Mouse (Mus musculus): Measurements from ENCODE around the gene Fam171a2. TPM values are rescaled to one million over a fixed set of nuclear protein-coding genes. Genes with fewer than 3 reads are reported as not detected.
A peak's percentile ranks its signal among the peaks of the same experiment; 100 is the strongest.
"Not testable (repeated sequence)": the region's sequence is repeated elsewhere in the genome, so short reads cannot be mapped to it uniquely, and the experiment has no call there.

Fam171a2 gene
- total RNA-seq, 2 experiments from 2014 or later = 86.0 to 97.5 TPM

- peak; percentile 84 to 92 for DNase-seq (ENCODE audit: low spot score in 2 of 2)
Observed at GRCm38 (mm10) chr11:102411704-102412103, 35.8 kb downstream of the Fam171a2 start.

GRCm38 (mm10) chr11:102411061-102411460 lies 36.4 kb downstream of the Fam171a2 start:
- no peak for DNase-seq (ENCODE audit: low spot score in 2 of 2)

GRCm38 (mm10) chr11:102410345-102410744 lies 37.1 kb downstream of the Fam171a2 start:
- DNase-seq (ENCODE audit: low spot score in 2 of 2) = not testable (repeated sequence)

- DNase-seq (ENCODE audit: low spot score in 2 of 2) = no peak
Observed at GRCm38 (mm10) chr11:102409795-102410330, 37.6 kb downstream of the Fam171a2 start.

- no peak for DNase-seq (ENCODE audit: low spot score in 2 of 2)
Observed at GRCm38 (mm10) chr11:102408888-102409794, 38.3 kb downstream of the Fam171a2 start.

GRCm38 (mm10) chr11:102408344-102408876 lies 39.1 kb downstream of the Fam171a2 start:
- DNase-seq (ENCODE audit: low spot score in 2 of 2) = peak; percentile 91 to 98

GRCm38 (mm10) chr11:102407834-102408215 lies 39.7 kb downstream of the Fam171a2 start, which contains the start of gene Slc25a39:
Slc25a39 (minus strand) TSS chr11:102407946.
- no peak for DNase-seq (ENCODE audit: low spot score in 2 of 2)

GRCm38 (mm10) chr11:102406900-102407833 lies 40.3 kb downstream of the Fam171a2 start:
- peak; percentile 86 to 91 for DNase-seq (ENCODE audit: low spot score in 2 of 2)

GRCm38 (mm10) chr11:102406401-102406800 lies 41.1 kb downstream of the Fam171a2 start:
- DNase-seq (ENCODE audit: low spot score in 2 of 2) = peak in 1 of 2 experiments; percentile 12

GRCm38 (mm10) chr11:102405544-102406285 lies 41.8 kb downstream of the Fam171a2 start:
- peak in 1 of 2 experiments; percentile 11 for DNase-seq (ENCODE audit: low spot score in 2 of 2)

GRCm38 (mm10) chr11:102404161-102405010 lies 43.1 kb downstream of the Fam171a2 start:
- DNase-seq (ENCODE audit: low spot score in 2 of 2) = peak in 1 of 2 experiments; percentile 12

GRCm38 (mm10) chr11:102403657-102404056 lies 43.8 kb downstream of the Fam171a2 start:
- DNase-seq (ENCODE audit: low spot score in 2 of 2) = no peak

GRCm38 (mm10) chr11:102401898-102402500 lies 45.5 kb downstream of the Fam171a2 start:
- peak; percentile 12 to 15 for DNase-seq (ENCODE audit: low spot score in 2 of 2)

GRCm38 (mm10) chr11:102400513-102401084 lies 46.9 kb downstream of the Fam171a2 start:
- DNase-seq (ENCODE audit: low spot score in 2 of 2) = peak in 1 of 2 experiments; percentile 4

GRCm38 (mm10) chr11:102399610-102400072 lies 47.8 kb downstream of the Fam171a2 start:
- peak in 1 of 2 experiments; percentile 14 for DNase-seq (ENCODE audit: low spot score in 2 of 2)

- DNase-seq (ENCODE audit: low spot score in 2 of 2) = no peak
Observed at GRCm38 (mm10) chr11:102399107-102399506, 48.4 kb downstream of the Fam171a2 start.

GRCm38 (mm10) chr11:102398007-102398825 lies 49.3 kb downstream of the Fam171a2 start:
- peak; percentile 28 to 59 for DNase-seq (ENCODE audit: low spot score in 2 of 2)
